ENCODE assay signal across 9 mouse cellular contexts in the genomic region with DNA sequence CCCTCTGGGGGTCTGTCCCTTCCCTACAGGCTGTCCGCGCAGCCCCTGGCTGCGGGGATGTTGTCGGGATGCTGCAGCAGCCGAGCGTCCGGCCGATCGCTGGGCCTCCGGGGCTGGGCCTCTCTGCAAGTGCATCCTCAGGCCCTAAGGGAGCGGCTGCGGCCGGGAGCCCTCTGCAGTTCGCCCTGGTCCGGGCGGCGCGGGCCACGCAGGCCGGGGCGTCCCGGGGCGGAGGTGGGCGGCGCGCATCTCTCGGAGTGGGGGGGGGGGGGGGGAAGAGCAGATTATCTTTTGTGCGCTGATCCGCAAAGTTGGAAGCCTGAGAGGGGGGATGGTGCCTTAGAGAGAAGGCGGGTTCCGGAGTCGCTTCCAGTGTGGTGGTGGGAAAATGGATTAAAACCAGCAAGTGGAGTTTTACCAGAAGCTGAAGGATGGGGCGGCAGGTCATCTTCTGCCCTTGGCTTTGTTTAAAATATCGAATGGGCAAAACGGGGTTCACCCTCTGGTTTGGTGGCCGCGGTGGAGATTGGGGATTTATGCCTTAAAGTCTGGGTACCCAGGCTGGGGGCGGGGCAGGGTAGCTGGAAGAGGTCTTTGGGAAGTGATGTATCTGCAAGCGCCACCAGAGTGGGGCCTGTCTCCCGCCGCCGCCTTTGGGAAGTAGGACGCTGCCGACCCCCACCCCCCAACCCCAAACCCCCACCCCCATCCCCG. TPM values are rescaled to one million over a fixed set of nuclear protein-coding genes. Genes with fewer than 3 reads are reported as not detected.
DNase-seq lines count a peak whose midpoint lies in the region; ATAC-seq and TF ChIP-seq lines count a peak whose summit lies in the region.
"Had no signal": no experiment of that assay in that cellular context is flagged by ENCODE, and none has a peak within 500 bp of the region (broad histone marks: within the 10 kb centered on the region; RNA-seq: fewer than 3 reads in every experiment).

No protein-coding gene starts in this region.

- peak overlapping the region; percentile 72 for H3K9ac ChIP-seq in hindbrain, embryonic 12.5 days
- no peak overlapping the region for H3K9ac ChIP-seq in liver, postnatal 0 days (replicated peaks)

- peak overlapping the region; percentile 80 for H3K27ac ChIP-seq in layer of hippocampus, adult 2 months
- H3K27ac ChIP-seq in embryonic facial prominence, embryonic 10.5 days (replicated peaks), result peak overlapping the region; percentile 84
- peak overlapping the region; percentile 45 for H3K27ac ChIP-seq in hindbrain, embryonic 12.5 days
- no peak overlapping the region for H3K27ac ChIP-seq in liver, postnatal 0 days (ENCODE audit: low read depth)

- no peaks in the 10 kb centered on the region for H3K36me3 ChIP-seq in embryonic facial prominence, embryonic 10.5 days (replicated peaks)
- no peaks in the 10 kb centered on the region for H3K36me3 ChIP-seq in hindbrain, embryonic 12.5 days
- H3K36me3 ChIP-seq in liver, postnatal 0 days (replicated peaks; ENCODE audit: insufficient read depth, low read length), result no peaks in the 10 kb centered on the region

- H3K27me3 ChIP-seq in embryonic facial prominence, embryonic 10.5 days (replicated peaks; ENCODE audit: low read depth, poor library complexity, severe bottlenecking), result peaks cover 58% of the 10 kb centered on the region
- H3K27me3 ChIP-seq in hindbrain, embryonic 12.5 days, result peaks cover 43% of the 10 kb centered on the region
- H3K27me3 ChIP-seq in liver, postnatal 0 days (ENCODE audit: insufficient read depth, low read length), result peaks cover 47% of the 10 kb centered on the region

- 1% methylated on average over 45 of the region's 45 CpGs for WGBS in embryonic facial prominence, embryonic 10.5 days
- WGBS in hindbrain, embryonic 12.5 days, result 2% methylated on average over 45 of the region's 45 CpGs
- WGBS in liver, postnatal 0 days (ENCODE audit: insufficient replicate concordance), result 2% methylated on average over 37 of the region's 45 CpGs

- no peak for TF ChIP-seq EP300 in liver, postnatal 0 days (IDR thresholded peaks at IDR 0.05; ENCODE audit: low read depth)

- TF ChIP-seq CTCF in layer of hippocampus, adult 2 months (conservative IDR thresholded peaks at IDR 0.05), result no peak
- TF ChIP-seq CTCF in liver, postnatal 0 days (IDR thresholded peaks at IDR 0.05; ENCODE audit: low read depth), result no peak

- ATAC-seq in hindbrain, embryonic 12.5 days (ENCODE audit: low FRiP score), result peak; percentile 33; the same call in 1 of the 2 replicates
- no peak for ATAC-seq in liver, postnatal 0 days

- H3K4me3 ChIP-seq in layer of hippocampus, adult 2 months, result peak overlapping the region; percentile 62
- H3K4me3 ChIP-seq in embryonic facial prominence, embryonic 10.5 days, result peak overlapping the region; percentile 62
- H3K4me3 ChIP-seq in hindbrain, embryonic 12.5 days, result peak overlapping the region; percentile 50
- H3K4me3 ChIP-seq in liver, postnatal 0 days (ENCODE audit: low read depth, low read length), result peak overlapping the region; percentile 50

- H3K4me2 ChIP-seq in hindbrain, embryonic 12.5 days (replicated peaks), result peak overlapping the region; percentile 72
- peak overlapping the region; percentile 55 for H3K4me2 ChIP-seq in liver, postnatal 0 days (ENCODE audit: low read depth, low read length)

- H3K4me1 ChIP-seq in embryonic facial prominence, embryonic 10.5 days, result peaks cover 39% of the 10 kb centered on the region
- H3K4me1 ChIP-seq in hindbrain, embryonic 12.5 days, result peaks cover 34% of the 10 kb centered on the region
- H3K4me1 ChIP-seq in liver, postnatal 0 days (ENCODE audit: insufficient read depth), result peaks cover 9% of the 10 kb centered on the region

- DNase-seq in layer of hippocampus, adult 2 months (ENCODE audit: low spot score in 2 of 2), result no peak
- DNase-seq in layer of hippocampus, adult 11-12 months (ENCODE audit: low spot score), result no peak
- peak; percentile 48 for DNase-seq in embryonic facial prominence, embryonic 10.5 days (ENCODE audit: low spot score)
- DNase-seq in liver, postnatal 0 days, result peak; percentile 23
- peak; percentile 69 for DNase-seq in retina, embryonic 14.5 days (ENCODE audit: low spot score)
- DNase-seq in cerebellum, adult 11 months, result no peak
- DNase-seq in spleen, adult 18-20 months, result no peak

- H3K9me3 ChIP-seq in embryonic facial prominence, embryonic 10.5 days, result peaks cover 12% of the 10 kb centered on the region; the same call in 1 of the 2 replicates
- peaks cover 15% of the 10 kb centered on the region for H3K9me3 ChIP-seq in hindbrain, embryonic 12.5 days (replicated peaks)
- H3K9me3 ChIP-seq in liver, postnatal 0 days (ENCODE audit: low read length), result no peaks in the 10 kb centered on the region

RNA-seq across cellular contexts. Expression of a gene that starts 1.8 kb away (rescaled TPM):
- 10 to 100 TPM; 20.8 to 21.3 TPM for total RNA-seq in layer of hippocampus, adult 2 months (2021)
- polyA plus RNA-seq in embryonic facial prominence, embryonic 10.5 days (2016; fragmentation: Nextera tagmentation; extraction: Ambion mirVana), result 16.3 and 17.8 TPM in 2 replicates
- polyA plus RNA-seq in hindbrain, embryonic 12.5 days (2016; fragmentation: Nextera tagmentation; extraction: Ambion mirVana), result 24.6 and 25.1 TPM in 2 replicates
- 0.38 and 0.50 TPM in 2 replicates for polyA plus RNA-seq in liver, postnatal 0 days (2015; fragmentation: Nextera tagmentation; extraction: Ambion mirVana)
- total RNA-seq: hematopoietic stem cell, adult 5-6 weeks had no signal

Comparison
In these comparisons a context has a peak if more than half of its experiments do, and no peak if none do; other contexts are left out.
1. DNase-seq: peak in embryonic facial prominence, embryonic 10.5 days (single experiment), liver, postnatal 0 days (single experiment) and retina, embryonic 14.5 days (single experiment); none in layer of hippocampus, adult 2 months (0 of 2), layer of hippocampus, adult 11-12 months (single experiment), cerebellum, adult 11 months (single experiment) and spleen, adult 18-20 months (0 of 2).
2. RNA of a gene that starts 1.8 kb away (polyA plus RNA-seq): 24.6 to 25.1 TPM in hindbrain, embryonic 12.5 days and 16.3 to 17.8 TPM in embryonic facial prominence, embryonic 10.5 days; 0.38 to 0.50 TPM in liver, postnatal 0 days; every median in the first group is over 10 times any median in the second.
3. Peak in every context shown above with its lines, with median percentiles within 50 percentile points of each other: H3K4me3 ChIP-seq.